Mouse (Mus musculus) CH12.LX (cell line): ENCODE results near the gene Psmc3ip. TPM values are rescaled to one million over a fixed set of nuclear protein-coding genes. Genes with fewer than 3 reads are reported as not detected.

Experiments
- DNase-seq: peaks from one replicate; pipeline ENCODE4 v3.0.0-alpha.2; 2013; ENCODE audit errors: extremely low read depth
- H3K27ac ChIP-seq: 2 replicates; pipeline ENCODE4 v1.5.1; 2012; ENCODE audit warnings: low read depth, mild to moderate bottlenecking, control low read depth, moderate library complexity; ENCODE audit not compliant: insufficient read depth
- H3K27me3 ChIP-seq: replicated peaks from 2 replicates; pipeline ENCODE3; 2012; ENCODE audit warnings: inconsistent platforms
- H3K36me3 ChIP-seq, 2 experiments: replicated peaks in 1 of 2; 2 replicates each; pipeline versions ENCODE3 to v1.6.1; 2012; ENCODE audit warnings: inconsistent platforms in 1 of 2, low read length in 1 of 2, mild to moderate bottlenecking in 1 of 2, mixed read lengths in 1 of 2, moderate library complexity in 1 of 2; ENCODE audit not compliant: control insufficient read depth in 1 of 2, insufficient read depth in 1 of 2
- H3K4me1 ChIP-seq, 2 experiments: 2 replicates each; pipeline ENCODE4 v1.6.1; 2012; ENCODE audit warnings: inconsistent platforms in 1 of 2, moderate library complexity in 1 of 2; ENCODE audit not compliant: insufficient read depth in 2 of 2, control insufficient read depth in 1 of 2
- H3K4me2 ChIP-seq: 2 replicates; pipeline ENCODE4 v1.6.1; 2012; ENCODE audit warnings: low read depth, mild to moderate bottlenecking, control low read depth; ENCODE audit not compliant: poor library complexity, insufficient read depth, severe bottlenecking
- H3K4me3 ChIP-seq, 3 experiments: fragments of 150-350 bp in 1 of 3; sonication (generic) in 1 of 3; replicated peaks in 1 of 3; 2 replicates each; pipeline versions ENCODE3 to v1.5.1; 2011 to 2012; ENCODE audit warnings: low read depth in 2 of 3, low read length in 2 of 3, mild to moderate bottlenecking in 2 of 3, moderate library complexity in 2 of 3, control low read depth in 1 of 3, improper control_type of control experiment in 1 of 3, inconsistent platforms in 1 of 3, mixed read lengths in 1 of 3; ENCODE audit not compliant: poor library complexity in 1 of 3
- H3K79me2 ChIP-seq: replicated peaks from 2 replicates; pipeline ENCODE4 v1.6.1; 2012; ENCODE audit warnings: mild to moderate bottlenecking, moderate library complexity; ENCODE audit not compliant: control insufficient read depth, poor library complexity, insufficient read depth, severe bottlenecking; ENCODE audit errors: extremely low read depth
- H3K9ac ChIP-seq: 2 replicates; pipeline ENCODE4 v1.6.1; 2012; ENCODE audit warnings: low read depth, mild to moderate bottlenecking, control low read depth, moderate library complexity; ENCODE audit not compliant: insufficient read depth
- H3K9me3 ChIP-seq: replicated peaks from 2 replicates; pipeline ENCODE3; 2012; ENCODE audit warnings: low read length, inconsistent platforms, mixed read lengths
- CHD1 ChIP-seq: IDR thresholded peaks from 2 replicates; pipeline ENCODE4 v1.6.1; 2012; ENCODE audit warnings: low read depth, low read length, improper control_type of control experiment, inconsistent platforms
- CHD2 ChIP-seq: IDR thresholded peaks from 2 replicates; pipeline ENCODE4 v1.6.1; 2011; ENCODE audit warnings: low read length, improper control_type of control experiment
- CTCF ChIP-seq, 2 experiments: IDR thresholded peaks in 1 of 2; conservative IDR thresholded peaks in 1 of 2; 2 replicates each; pipeline ENCODE4 v1.5.1; 2011 to 2012; ENCODE audit warnings: low read depth in 2 of 2, low read length in 2 of 2, improper control_type of control experiment in 1 of 2, inconsistent platforms in 1 of 2, mild to moderate bottlenecking in 1 of 2, moderate library complexity in 1 of 2
- ELF1 ChIP-seq: IDR thresholded peaks from 2 replicates; pipeline ENCODE4 v1.6.1; 2014; ENCODE audit warnings: low read depth, mild to moderate bottlenecking, inconsistent platforms, low read length, improper control_type of control experiment
- GABPA ChIP-seq: IDR thresholded peaks from 2 replicates; pipeline ENCODE4 v1.6.1; 2012; ENCODE audit warnings: low read depth, low read length, improper control_type of control experiment, inconsistent platforms; ENCODE audit not compliant: insufficient replicate concordance
- IRF4 ChIP-seq: IDR thresholded peaks from 2 replicates; pipeline ENCODE4 v1.6.1; 2014; ENCODE audit warnings: low read depth, mild to moderate bottlenecking, inconsistent platforms, low read length, improper control_type of control experiment
- MAFK ChIP-seq: IDR thresholded peaks from 2 replicates; pipeline ENCODE4 v1.6.1; 2011; ENCODE audit warnings: low read length, improper control_type of control experiment; ENCODE audit not compliant: insufficient replicate concordance
- MAZ ChIP-seq: IDR thresholded peaks from 2 replicates; pipeline ENCODE4 v1.6.1; 2012; ENCODE audit warnings: low read depth, mild to moderate bottlenecking, inconsistent platforms, low read length, improper control_type of control experiment, moderate library complexity
- MEF2A ChIP-seq: IDR thresholded peaks from 2 replicates; pipeline ENCODE4 v1.6.1; 2014; ENCODE audit warnings: low read depth, mild to moderate bottlenecking, inconsistent platforms, low read length, improper control_type of control experiment, borderline replicate concordance
- MYC ChIP-seq: IDR thresholded peaks from 2 replicates; pipeline ENCODE4 v1.6.1; 2011; ENCODE audit warnings: low read depth, mild to moderate bottlenecking, improper control_type of control experiment, low read length
- NELFE ChIP-seq: IDR thresholded peaks from 2 replicates; pipeline ENCODE4 v1.6.1; 2011; ENCODE audit warnings: low read depth, low read length, improper control_type of control experiment
- NRF1 ChIP-seq: IDR thresholded peaks from 2 replicates; pipeline ENCODE4 v1.6.1; 2014; ENCODE audit warnings: low read depth, mild to moderate bottlenecking, inconsistent platforms, low read length, improper control_type of control experiment, moderate library complexity
- POLR2A ChIP-seq: IDR thresholded peaks from 2 replicates; pipeline ENCODE4 v1.6.1; 2011; ENCODE audit warnings: low read depth, mild to moderate bottlenecking, improper control_type of control experiment, low read length
- POLR2AphosphoS2 ChIP-seq: IDR thresholded peaks from 2 replicates; pipeline ENCODE4 v1.6.1; 2011; ENCODE audit warnings: low read depth, low read length, improper control_type of control experiment
- RAD21 ChIP-seq: IDR thresholded peaks from 2 replicates; pipeline ENCODE4 v1.6.1; 2011; ENCODE audit warnings: low read depth, mild to moderate bottlenecking, low read length, improper control_type of control experiment, moderate library complexity
- RCOR1 ChIP-seq: conservative IDR thresholded peaks from 2 replicates; pipeline ENCODE4 v1.6.1; 2012; ENCODE audit warnings: low read depth, mild to moderate bottlenecking, inconsistent platforms, low read length, improper control_type of control experiment
- TBP ChIP-seq: conservative IDR thresholded peaks from 2 replicates; pipeline ENCODE4 v1.6.1; 2011; ENCODE audit warnings: low read depth, low read length, improper control_type of control experiment
- TCF12 ChIP-seq: IDR thresholded peaks from 2 replicates; pipeline ENCODE4 v1.6.1; 2014; ENCODE audit warnings: low read depth, mild to moderate bottlenecking, inconsistent platforms, low read length, improper control_type of control experiment
- USF2 ChIP-seq: conservative IDR thresholded peaks from 2 replicates; pipeline ENCODE4 v1.6.1; 2011; ENCODE audit warnings: low read depth, low read length, improper control_type of control experiment
- ZC3H11A ChIP-seq: IDR thresholded peaks from 2 replicates; pipeline ENCODE4 v1.6.1; 2012; ENCODE audit warnings: low read depth, mild to moderate bottlenecking, inconsistent platforms, low read length, improper control_type of control experiment
- ZMIZ1 ChIP-seq: IDR thresholded peaks from 2 replicates; pipeline ENCODE4 v1.6.1; 2012; ENCODE audit warnings: low read depth, mild to moderate bottlenecking, inconsistent platforms, low read length, improper control_type of control experiment
- dilution Hi-C: fragments of 300-500 bp; cut with MboI; formaldehyde crosslinking; loops from 2 replicates; pipeline ENCODE4 v1.14.3; 2020; ENCODE audit warnings: low sequenced_read_pairs; ENCODE audit not compliant: extremely low pct_unique_long_range_greater_than_20kb, extremely low pct_ligation_motif_present
- in situ Hi-C: fragments of 300-500 bp; cut with MboI; formaldehyde crosslinking; loops from 3 replicates; pipeline ENCODE4 v1.14.3; 2019; ENCODE audit warnings: low sequenced_read_pairs, low pct_ligation_motif_present, low pct_unique_long_range_greater_than_20kb, mixed read lengths
- polyA plus RNA-seq: library from polyadenylated mRNA; unstranded; fragments of >175 nt; gene quantifications from 2 replicates; pipeline ENCODE4 v1.2.1, GENCODE M21; 2012; ENCODE audit warnings: low read depth; ENCODE audit not compliant: insufficient read length
- total RNA-seq, 2 experiments: library from RNA; depleted of rRNA; stranded (reverse); fragments of 300-350 nt in 1 of 2; fragments of >200 nt in 1 of 2; gene quantifications; 2 replicates each; pipeline ENCODE4 v1.2.3; 2012 to 2014

Gene Psmc3ip
- total and polyA plus RNA-seq, 3 experiments, result 63.7 to 89.9 (median 85.9) TPM

DNA sequence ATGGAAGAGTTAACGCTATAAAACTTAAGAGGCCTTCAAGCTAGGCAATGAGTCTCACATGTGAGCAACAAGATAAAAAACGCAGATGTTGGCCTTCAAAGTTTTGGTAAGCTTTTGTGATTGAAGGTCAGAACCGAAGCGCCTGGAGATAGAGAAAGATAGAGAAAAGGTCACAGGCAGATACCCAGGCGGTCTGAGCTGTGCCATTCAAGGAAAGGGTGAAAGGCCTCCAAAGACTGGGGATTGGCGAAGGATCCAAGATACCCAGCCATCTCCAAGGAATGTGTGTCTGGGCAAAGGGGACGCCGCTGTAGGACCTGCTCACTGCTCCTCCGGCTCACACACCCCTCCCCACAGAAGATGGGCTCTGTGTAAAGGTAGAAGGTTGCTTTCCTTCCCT, 30.2 kb downstream of the Psmc3ip start:
- Histone ChIP-seq H3K9me3 (no peaks in the 10 kb centered on the region), H3K27ac (no peak overlapping the region), H3K4me1 (peaks cover 3 to 26% of the 10 kb centered on the region in 2 experiments), H3K79me2 (no peaks in the 10 kb centered on the region), H3K4me3 (no peak overlapping the region), H3K9ac (no peak overlapping the region), H3K36me3 (peaks cover 28 to 47% of the 10 kb centered on the region in 2 experiments), H3K4me2 (no peak overlapping the region), H3K27me3 (peaks cover 2% of the 10 kb centered on the region)
- no peak for DNase-seq
- in situ Hi-C loops, result no loop called here
- dilution Hi-C loops, result no loop called here
- TF ChIP-seq NRF1 (no peak), RCOR1 (no peak), MAZ (no peak), TCF12 (no peak), RAD21 (no peak), NELFE (no peak), CTCF (conservative IDR thresholded peaks at IDR 0.05 in 1 of 2, IDR thresholded peaks at IDR 0.05 in 1 of 2; ENCODE audit: low read depth in 2 of 2, low read length in 2 of 2) (no peak), POLR2AphosphoS2 (no peak), IRF4 (no peak), USF2 (no peak), GABPA (no peak), MAFK (no peak), CHD1 (no peak), ZC3H11A (no peak), ZMIZ1 (no peak), ELF1 (no peak), POLR2A (no peak), MEF2A (no peak)

DNA sequence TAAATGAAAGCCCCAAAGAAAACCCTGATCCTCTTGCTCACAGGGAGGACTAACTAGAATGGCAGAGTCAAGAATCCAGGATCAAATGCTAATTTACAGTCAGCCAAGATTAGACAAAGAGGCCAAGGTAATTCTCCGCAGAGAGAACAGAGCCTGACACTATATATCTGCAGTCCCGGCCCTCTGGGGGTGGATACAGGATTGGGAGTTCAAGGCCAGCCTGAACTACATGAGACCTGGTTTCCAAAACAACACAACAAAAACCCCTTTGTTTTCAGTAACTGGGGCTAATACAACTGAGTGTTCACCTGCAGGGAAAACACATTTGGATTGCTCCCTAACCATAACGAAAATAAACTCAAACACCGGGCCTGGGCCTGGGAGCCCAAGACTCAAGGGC, 30.8 kb downstream of the Psmc3ip start:
- DNase-seq, result no peak
- peaks cover 32 to 52% of the 10 kb centered on the region in 2 experiments for H3K36me3 ChIP-seq
- no peaks in the 10 kb centered on the region for H3K9me3 ChIP-seq
- H3K79me2 ChIP-seq, result no peaks in the 10 kb centered on the region
- in situ Hi-C loops (no loop called here), dilution Hi-C loops (no loop called here)
- H3K4me3 ChIP-seq, result no peak overlapping the region
- peaks cover 2% of the 10 kb centered on the region for H3K27me3 ChIP-seq
- TF ChIP-seq ZC3H11A (no peak), TBP (no peak), GABPA (no peak), CHD2 (no peak), MYC (no peak)
- H3K4me1 ChIP-seq, result peaks cover 7 to 30% of the 10 kb centered on the region in 2 experiments
- H3K9ac ChIP-seq, result no peak overlapping the region
- H3K27ac ChIP-seq, result no peak overlapping the region
- H3K4me2 ChIP-seq, result no peak overlapping the region
